Mouse (Mus musculus): Measurements from ENCODE around the gene Acox3. TPM values are rescaled to one million over a fixed set of nuclear protein-coding genes. Genes with fewer than 3 reads are reported as not detected.

The Acox3 gene
- polyA plus RNA-seq, 1 experiment = 36.0 TPM

DNA sequence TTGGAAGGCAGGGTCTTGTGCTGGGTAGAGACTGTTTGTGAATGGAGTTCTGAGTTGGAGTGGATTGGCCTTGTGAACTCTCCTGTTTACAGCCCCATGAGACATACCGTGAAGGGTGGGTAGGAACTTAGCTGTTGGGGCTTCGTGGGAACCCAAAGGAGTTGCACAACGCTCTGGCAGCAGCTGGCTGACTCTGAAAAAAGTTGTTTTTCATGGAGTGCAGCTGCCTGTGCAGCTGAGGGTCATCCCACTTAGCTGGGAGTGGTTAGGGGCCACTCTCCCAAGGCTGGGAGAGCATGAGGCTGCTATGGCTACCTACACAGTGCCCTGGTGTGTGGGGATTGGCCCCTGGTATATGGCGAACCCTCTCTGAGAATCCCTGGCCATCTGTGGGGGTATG lies 64.7 kb downstream of the Acox3 start:
- Histone ChIP-seq H3K4me3 (ENCODE audit: low read depth, low read length) (no peak overlapping the region), H3K4me1 (ENCODE audit: control insufficient read depth, insufficient read depth, insufficient read length, low read length) (no peaks in the 10 kb centered on the region; the same call in 1 of the 2 replicates), H3K27me3 (ENCODE audit: control insufficient read depth, insufficient read depth, low read length) (no peaks in the 10 kb centered on the region), H3K36me3 (ENCODE audit: control insufficient read depth, insufficient read depth, low read length) (no peaks in the 10 kb centered on the region), H3K27ac (ENCODE audit: insufficient read depth, low read depth, low read length) (peak overlapping the region; percentile 59)
- TF ChIP-seq CTCF (IDR thresholded peaks at IDR 0.05; ENCODE audit: extremely low read depth, insufficient read length, insufficient replicate concordance, low read depth, low read length) (no peak), POLR2A (IDR thresholded peaks at IDR 0.05; ENCODE audit: low read depth, low read length) (no peak)
- WGBS = 38% methylated on average over 4 of the region's 4 CpGs

DNA sequence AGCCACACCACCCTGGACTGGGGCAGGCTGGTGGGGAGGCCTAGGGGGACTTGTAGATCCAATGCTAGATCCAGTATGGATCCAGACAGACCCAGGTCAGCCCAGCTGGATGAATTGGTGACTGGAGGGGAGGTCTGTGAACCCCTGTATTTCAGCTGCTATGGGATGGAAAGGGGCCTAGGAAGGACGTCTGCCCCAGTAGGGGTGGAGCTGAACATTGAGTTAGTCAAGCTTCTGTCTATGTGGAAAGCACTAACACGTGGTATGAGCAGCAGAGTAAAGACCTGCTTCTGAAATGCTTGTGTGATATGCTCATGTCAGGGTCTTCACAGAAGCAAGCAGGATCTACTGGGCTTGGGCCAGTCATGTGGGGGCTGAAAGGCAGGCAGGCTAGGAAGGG lies 65.4 kb downstream of the Acox3 start:
- Histone ChIP-seq H3K36me3 (ENCODE audit: control insufficient read depth, insufficient read depth, low read length) (no peaks in the 10 kb centered on the region), H3K27me3 (ENCODE audit: control insufficient read depth, insufficient read depth, low read length) (no peaks in the 10 kb centered on the region), H3K4me1 (ENCODE audit: control insufficient read depth, insufficient read depth, insufficient read length, low read length) (no peaks in the 10 kb centered on the region; the same call in 1 of the 2 replicates), H3K27ac (ENCODE audit: insufficient read depth, low read depth, low read length) (peak overlapping the region; percentile 26; the same call in 1 of the 2 replicates), H3K4me3 (ENCODE audit: low read depth, low read length) (no peak overlapping the region)
- no peak for TF ChIP-seq POLR2A (IDR thresholded peaks at IDR 0.05; ENCODE audit: low read depth, low read length)
- no peak for TF ChIP-seq CTCF (IDR thresholded peaks at IDR 0.05; ENCODE audit: extremely low read depth, insufficient read length, insufficient replicate concordance, low read depth, low read length)
- 58% methylated on average over 2 of the region's 2 CpGs for WGBS

- H3K27me3 ChIP-seq (ENCODE audit: control insufficient read depth, insufficient read depth, low read length) = no peaks in the 10 kb centered on the region
- 93% methylated on average over 3 of the region's 3 CpGs for WGBS
- no peak overlapping the region for H3K4me3 ChIP-seq (ENCODE audit: low read depth, low read length)
- H3K4me1 ChIP-seq (ENCODE audit: control insufficient read depth, insufficient read depth, insufficient read length, low read length) = no peaks in the 10 kb centered on the region
- no peak overlapping the region for H3K27ac ChIP-seq (ENCODE audit: insufficient read depth, low read depth, low read length)
- no peaks in the 10 kb centered on the region for H3K36me3 ChIP-seq (ENCODE audit: control insufficient read depth, insufficient read depth, low read length)
- TF ChIP-seq POLR2A (IDR thresholded peaks at IDR 0.05; ENCODE audit: low read depth, low read length) (no peak), CTCF (IDR thresholded peaks at IDR 0.05; ENCODE audit: extremely low read depth, insufficient read length, insufficient replicate concordance, low read depth, low read length) (no peak)
Measured at GRCm38 (mm10) chr5:35652319-35652718, 69.5 kb downstream of the Acox3 start.

DNA sequence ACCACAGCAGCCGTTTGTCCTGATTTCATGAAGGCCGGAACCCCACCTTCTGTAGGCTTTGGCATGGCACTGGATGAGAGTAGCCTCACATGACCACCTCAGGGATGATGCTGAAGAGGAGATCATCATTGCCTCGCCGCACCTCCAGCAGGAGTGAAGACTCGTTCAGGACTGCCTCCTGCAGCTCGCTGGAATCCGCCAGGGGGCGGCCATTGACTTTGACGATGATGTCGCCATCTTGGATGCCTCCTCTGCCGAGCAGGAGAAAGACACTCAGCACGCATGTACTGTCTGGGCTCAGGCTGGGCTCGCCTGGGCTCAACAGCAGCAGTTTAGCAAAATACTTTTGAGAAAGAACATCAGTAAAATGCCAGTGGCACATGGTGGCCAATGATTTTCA lies 70.0 kb downstream of the Acox3 start:
- WGBS = 92% methylated on average over 13 of the region's 13 CpGs
- H3K36me3 ChIP-seq (ENCODE audit: control insufficient read depth, insufficient read depth, low read length) = no peaks in the 10 kb centered on the region
- TF ChIP-seq POLR2A (IDR thresholded peaks at IDR 0.05; ENCODE audit: low read depth, low read length) (no peak), CTCF (IDR thresholded peaks at IDR 0.05; ENCODE audit: extremely low read depth, insufficient read length, insufficient replicate concordance, low read depth, low read length) (no peak)

GRCm38 (mm10) chr5:35653743-35654395 lies 71.0 kb downstream of the Acox3 start:
- H3K4me1 ChIP-seq (ENCODE audit: control insufficient read depth, insufficient read depth, insufficient read length, low read length) = no peaks in the 10 kb centered on the region
- no peaks in the 10 kb centered on the region for H3K27me3 ChIP-seq (ENCODE audit: control insufficient read depth, insufficient read depth, low read length)
- 56% methylated on average over 9 of the region's 9 CpGs for WGBS
- H3K36me3 ChIP-seq (ENCODE audit: control insufficient read depth, insufficient read depth, low read length) = no peaks in the 10 kb centered on the region
- peak overlapping the region; percentile 0; the same call in 1 of the 2 replicates for H3K27ac ChIP-seq (ENCODE audit: insufficient read depth, low read depth, low read length)
- TF ChIP-seq CTCF (IDR thresholded peaks at IDR 0.05; ENCODE audit: extremely low read depth, insufficient read length, insufficient replicate concordance, low read depth, low read length) (no peak), POLR2A (IDR thresholded peaks at IDR 0.05; ENCODE audit: low read depth, low read length) (no peak)
- no peak overlapping the region for H3K4me3 ChIP-seq (ENCODE audit: low read depth, low read length)

More for the DNA sequence above, 70.0 kb downstream of the Acox3 start:
- no peak overlapping the region for H3K4me3 ChIP-seq (ENCODE audit: low read depth, low read length)
- H3K4me1 ChIP-seq (ENCODE audit: control insufficient read depth, insufficient read depth, insufficient read length, low read length) = no peaks in the 10 kb centered on the region
- no peaks in the 10 kb centered on the region for H3K27me3 ChIP-seq (ENCODE audit: control insufficient read depth, insufficient read depth, low read length)
- no peak overlapping the region for H3K27ac ChIP-seq (ENCODE audit: insufficient read depth, low read depth, low read length)

- Histone ChIP-seq H3K27ac (ENCODE audit: insufficient read depth, low read depth, low read length) (no peak overlapping the region), H3K4me3 (ENCODE audit: low read depth, low read length) (no peak overlapping the region), H3K36me3 (ENCODE audit: control insufficient read depth, insufficient read depth, low read length) (no peaks in the 10 kb centered on the region), H3K4me1 (ENCODE audit: control insufficient read depth, insufficient read depth, insufficient read length, low read length) (no peaks in the 10 kb centered on the region), H3K27me3 (ENCODE audit: control insufficient read depth, insufficient read depth, low read length) (no peaks in the 10 kb centered on the region)
- WGBS = 87% methylated on average over 10 of the region's 10 CpGs
- no peak for TF ChIP-seq CTCF (IDR thresholded peaks at IDR 0.05; ENCODE audit: extremely low read depth, insufficient read length, insufficient replicate concordance, low read depth, low read length)
Measured at GRCm38 (mm10) chr5:35655753-35656485, 73.1 kb downstream of the Acox3 start.

DNA sequence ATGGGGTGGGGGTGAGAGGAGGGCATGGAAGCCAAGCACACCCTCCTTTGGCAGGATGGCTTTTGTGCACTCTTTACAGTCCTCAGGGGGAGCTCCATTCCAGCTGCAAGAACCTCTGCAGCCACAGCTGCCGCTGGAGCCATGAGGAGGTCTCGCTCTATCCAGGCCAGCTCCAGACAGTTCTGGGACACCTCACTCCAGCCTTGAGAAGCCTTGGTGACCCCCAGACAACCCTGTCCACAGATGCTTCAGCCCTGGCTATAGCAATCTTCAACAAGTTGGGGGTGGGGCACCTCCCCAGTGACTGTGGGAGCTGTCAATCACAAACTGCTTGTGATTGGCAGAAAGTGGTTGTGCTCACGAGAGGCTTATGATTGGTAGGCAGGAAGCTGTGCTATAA lies 76.7 kb downstream of the Acox3 start:
- 56% methylated on average over 3 of the region's 3 CpGs for WGBS
- Histone ChIP-seq H3K27me3 (ENCODE audit: control insufficient read depth, insufficient read depth, low read length) (no peaks in the 10 kb centered on the region), H3K4me1 (ENCODE audit: control insufficient read depth, insufficient read depth, insufficient read length, low read length) (peaks cover 3% of the 10 kb centered on the region), H3K27ac (ENCODE audit: insufficient read depth, low read depth, low read length) (no peak overlapping the region), H3K4me3 (ENCODE audit: low read depth, low read length) (no peak overlapping the region), H3K36me3 (ENCODE audit: control insufficient read depth, insufficient read depth, low read length) (no peaks in the 10 kb centered on the region)
- TF ChIP-seq CTCF (IDR thresholded peaks at IDR 0.05; ENCODE audit: extremely low read depth, insufficient read length, insufficient replicate concordance, low read depth, low read length) = no peak
- TF ChIP-seq POLR2A (IDR thresholded peaks at IDR 0.05; ENCODE audit: low read depth, low read length) = no peak

Measured in small intestine, adult 2 months (tissue).